Mouse (Mus musculus) liver, adult 2 months (tissue): ENCODE measurements at regions not wholly inside any gene's neighbourhood (a gene's known extent, or its start where the extent isn't known, plus 50 kb on each side); places are given as distances from the start of the nearest gene placed in this dataset.

Experiments used
- CTCF ChIP-seq: fragments of 200-500 bp; IDR thresholded peaks from 2 replicates; pipeline ENCODE4 v1.5.1; 2011; ENCODE audit warnings: low read depth, low read length, control low read depth
- POLR2A ChIP-seq: fragments of 200-500 bp; IDR thresholded peaks from 2 replicates; pipeline ENCODE4 v1.6.1; 2011; ENCODE audit warnings: low read length, control low read depth; ENCODE audit not compliant: insufficient read depth; ENCODE audit errors: extremely low read depth

DNA sequence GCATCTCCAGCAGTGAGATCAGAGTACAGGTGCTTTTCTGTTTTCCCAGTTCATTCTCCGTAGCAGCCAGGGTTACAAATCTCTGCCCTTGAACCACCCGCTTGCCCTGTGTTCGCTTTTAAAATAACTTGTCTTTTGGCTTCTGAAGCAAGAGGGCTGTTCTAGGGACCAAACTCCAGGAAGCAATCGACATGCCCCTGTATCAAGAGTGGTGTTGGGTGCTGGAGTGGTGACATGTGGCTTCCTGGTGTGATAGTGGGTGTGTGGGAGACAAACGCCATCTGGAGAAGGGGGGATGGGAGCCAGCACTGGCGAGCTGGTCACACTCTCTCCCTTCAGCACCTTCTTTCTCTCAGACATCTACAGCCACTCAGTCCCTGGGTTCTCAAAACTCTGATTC lies 186.0 kb upstream of the Irx3 start:
- TF ChIP-seq POLR2A = no peak
- TF ChIP-seq CTCF = no peak
